Mouse (Mus musculus): Measurements from ENCODE around the gene Krtap31-2. TPM values are rescaled to one million over a fixed set of nuclear protein-coding genes. Genes with fewer than 3 reads are reported as not detected.

Gene Krtap31-2
- not detected in 2 replicates for polyA plus RNA-seq (2015; fragmentation: Nextera tagmentation; extraction: Ambion mirVana)

DNA sequence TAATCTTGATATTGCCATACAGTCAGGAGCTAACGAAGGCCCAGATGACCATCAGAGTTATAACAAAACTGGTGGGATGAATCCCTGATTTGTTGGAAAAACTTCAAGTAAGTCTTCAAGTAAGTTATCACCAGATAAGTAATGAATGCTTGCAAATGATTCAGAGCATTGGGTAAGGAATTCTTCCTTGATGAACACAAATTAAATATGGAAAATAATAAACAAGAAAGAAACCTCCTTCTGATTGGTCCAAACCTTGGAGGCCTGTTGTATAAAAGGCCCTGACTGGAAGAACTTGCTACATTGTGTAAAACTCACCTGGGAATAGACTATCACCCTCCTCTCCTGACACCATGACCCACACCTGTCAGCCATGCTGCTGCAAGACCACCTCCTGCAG, at the start of gene Krtap31-2:
Gene Krtap31-2 (plus strand): TSS at position 301 of the 400 bp plus-strand sequence.
- WGBS, result 73% methylated on average over 1 of the region's 1 CpGs
- H3K27me3 ChIP-seq (replicated peaks), result no peaks in the 10 kb centered on the region; the same call in 1 of the 2 replicates
- no peaks in the 10 kb centered on the region for H3K36me3 ChIP-seq
- no peaks in the 10 kb centered on the region for H3K9me3 ChIP-seq
- no peak within 1 kb of the TSS for H3K4me3 ChIP-seq
- no peaks in the 10 kb centered on the region for H3K4me1 ChIP-seq
- H3K4me2 ChIP-seq, result no peak within 1 kb of the TSS
- no peak within 1 kb of the TSS for H3K27ac ChIP-seq (replicated peaks)
- ATAC-seq (ENCODE audit: extremely low read depth, insufficient number of reproducible peaks, low FRiP score, low TSS enrichment), result no peak
- no peak within 1 kb of the TSS for H3K9ac ChIP-seq

DNA sequence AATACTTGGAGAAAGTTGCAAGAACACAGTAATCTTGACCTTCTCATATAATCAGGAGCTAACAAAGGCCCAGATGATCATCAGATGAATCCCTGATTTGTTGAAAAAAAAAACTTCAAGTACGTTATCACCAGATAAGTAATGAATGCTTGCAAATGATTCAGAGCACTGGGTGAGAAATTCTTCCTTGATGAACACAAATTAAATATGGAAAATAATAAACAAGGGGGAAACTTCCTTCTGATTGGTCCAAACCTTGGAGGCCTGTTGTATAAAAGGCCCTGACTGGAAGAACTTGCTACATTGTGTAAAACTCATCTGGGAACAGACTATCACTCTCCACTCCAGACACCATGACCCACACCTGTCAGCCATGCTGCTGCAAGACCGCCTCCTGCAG, 28.5 kb upstream of the Krtap31-2 start, which contains the start of gene Krtap31-1:
Gene Krtap31-1 (plus strand): TSS at position 301 of the 400 bp plus-strand sequence.
- no peak within 1 kb of the TSS for H3K4me2 ChIP-seq
- H3K36me3 ChIP-seq, result no peaks in the 10 kb centered on the region
- no peak within 1 kb of the TSS for H3K4me3 ChIP-seq
- no peaks in the 10 kb centered on the region for H3K27me3 ChIP-seq (replicated peaks)
- no peak within 1 kb of the TSS for H3K9ac ChIP-seq
- ATAC-seq (ENCODE audit: extremely low read depth, insufficient number of reproducible peaks, low FRiP score, low TSS enrichment), result no peak
- WGBS, result 77% methylated on average over 2 of the region's 2 CpGs
- no peaks in the 10 kb centered on the region for H3K9me3 ChIP-seq
- H3K27ac ChIP-seq (replicated peaks), result no peak within 1 kb of the TSS
- no peaks in the 10 kb centered on the region for H3K4me1 ChIP-seq

DNA sequence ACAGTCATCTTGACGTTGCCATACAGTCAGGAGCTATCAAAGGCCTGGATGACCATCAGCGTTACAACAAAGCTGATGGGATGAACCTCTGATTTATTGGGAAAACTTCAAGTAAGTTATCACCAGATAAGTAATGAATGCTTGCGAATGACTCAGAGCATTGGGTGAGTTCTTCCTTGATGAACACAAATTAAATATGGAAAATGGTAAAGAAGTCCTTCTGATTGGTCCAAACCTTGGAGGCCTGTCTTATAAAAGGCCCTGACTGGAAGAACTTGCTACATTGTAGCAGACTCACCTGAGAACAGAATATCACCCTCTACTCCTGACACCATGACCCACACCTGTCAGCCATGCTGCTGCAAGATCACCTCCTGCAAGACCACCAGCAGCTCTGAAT, 21.6 kb upstream of the Krtap31-2 start, which contains the start of gene Gm11565:
Gene Gm11565 (plus strand): TSS at position 301 of the 400 bp plus-strand sequence.
- Histone ChIP-seq H3K36me3 (no peaks in the 10 kb centered on the region), H3K4me2 (no peak within 1 kb of the TSS), H3K4me3 (no peak within 1 kb of the TSS), H3K27me3 (replicated peaks) (no peaks in the 10 kb centered on the region), H3K4me1 (no peaks in the 10 kb centered on the region), H3K9me3 (no peaks in the 10 kb centered on the region; the same call in none of the 2 replicates), H3K9ac (no peak within 1 kb of the TSS), H3K27ac (replicated peaks) (no peak within 1 kb of the TSS)
- ATAC-seq (ENCODE audit: extremely low read depth, insufficient number of reproducible peaks, low FRiP score, low TSS enrichment), result no peak
- WGBS, result 78% methylated on average over 3 of the region's 3 CpGs

DNA sequence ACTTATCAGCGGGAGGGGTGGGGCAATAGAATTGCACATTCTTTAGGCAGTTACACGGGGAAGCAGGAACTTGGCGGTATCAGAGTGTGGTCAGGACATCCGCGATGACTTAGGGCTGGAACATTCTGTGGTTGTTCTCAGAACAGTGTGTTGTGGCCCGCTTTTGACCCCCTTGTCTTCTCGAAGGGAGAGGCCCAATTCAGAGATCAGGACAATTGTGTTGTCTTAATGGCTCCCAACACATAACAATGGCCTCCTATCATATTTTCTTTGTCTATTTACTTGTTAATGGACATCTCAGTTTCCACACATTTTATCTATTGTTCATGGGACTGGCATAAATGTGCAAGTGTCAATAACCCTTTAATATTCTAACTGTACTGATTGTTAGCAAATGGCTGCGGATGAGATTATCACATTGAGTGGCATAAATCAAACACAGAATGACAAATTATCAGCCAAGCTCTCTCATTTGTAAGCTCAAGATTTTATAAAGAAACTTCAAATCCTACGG, 1.7 kb downstream of the Krtap31-2 start:
- H3K36me3 ChIP-seq, result no peaks in the 10 kb centered on the region
- no peaks in the 10 kb centered on the region for H3K9me3 ChIP-seq
- no peak overlapping the region for H3K9ac ChIP-seq
- H3K4me2 ChIP-seq, result no peak overlapping the region
- WGBS, result 71% methylated on average over 9 of the region's 9 CpGs
- H3K4me3 ChIP-seq, result no peak overlapping the region
- no peaks in the 10 kb centered on the region; the same call in 1 of the 2 replicates for H3K27me3 ChIP-seq (replicated peaks)
- no peaks in the 10 kb centered on the region for H3K4me1 ChIP-seq
- ATAC-seq (ENCODE audit: extremely low read depth, insufficient number of reproducible peaks, low FRiP score, low TSS enrichment), result no peak
- no peak overlapping the region for H3K27ac ChIP-seq (replicated peaks)

DNA sequence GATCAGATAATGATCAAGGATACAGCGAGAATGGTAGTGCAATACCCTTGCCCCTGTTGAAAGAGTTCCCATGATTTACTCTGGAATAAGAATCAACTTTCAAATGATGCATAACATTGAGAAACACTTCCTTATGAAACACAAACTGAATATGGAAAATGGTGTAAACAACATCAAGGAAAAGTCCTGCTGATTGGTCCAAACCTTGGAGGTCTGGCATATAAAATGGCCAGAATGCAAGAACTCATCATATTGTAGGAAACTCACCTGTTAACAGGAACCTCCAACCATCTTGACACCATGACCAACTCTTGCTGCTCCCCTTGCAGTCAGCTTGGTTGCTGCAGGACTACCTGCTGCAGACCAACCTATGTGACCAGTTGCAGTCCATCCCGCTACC, 12.1 kb downstream of the Krtap31-2 start, which contains the start of gene Krtap9-5:
Gene Krtap9-5 (plus strand): TSS at position 301 of the 400 bp plus-strand sequence.
- Histone ChIP-seq H3K4me3 (no peak within 1 kb of the TSS), H3K27ac (replicated peaks) (no peak within 1 kb of the TSS), H3K4me2 (no peak within 1 kb of the TSS), H3K36me3 (no peaks in the 10 kb centered on the region), H3K9ac (no peak within 1 kb of the TSS), H3K4me1 (no peaks in the 10 kb centered on the region), H3K27me3 (replicated peaks) (no peaks in the 10 kb centered on the region), H3K9me3 (0 out of 2 replicates have a peak, but pooled peaks cover 7% of the 10 kb centered on the region)
- 77% methylated on average over 2 of the region's 2 CpGs for WGBS
- ATAC-seq (ENCODE audit: extremely low read depth, insufficient number of reproducible peaks, low FRiP score, low TSS enrichment), result no peak

DNA sequence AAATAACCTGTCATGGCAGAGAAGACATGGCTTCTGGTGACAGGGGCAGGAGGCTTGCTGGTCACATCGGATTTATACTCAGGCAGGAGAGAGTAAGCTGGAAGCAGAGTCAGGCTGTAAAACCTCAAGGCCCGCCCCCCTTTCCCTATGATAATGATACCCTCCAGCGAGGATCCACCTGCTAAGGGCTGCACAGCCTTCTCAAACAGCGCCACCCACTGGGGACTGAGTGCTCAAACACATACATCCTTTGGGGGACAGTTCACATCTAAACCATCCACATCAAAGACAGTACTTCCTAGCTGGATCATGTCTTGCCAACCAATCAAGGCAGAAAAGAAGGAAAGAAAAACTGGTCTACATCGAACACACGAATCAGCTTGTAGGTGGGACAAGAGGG, 28.1 kb downstream of the Krtap31-2 start:
- Histone ChIP-seq H3K9me3 (no peaks in the 10 kb centered on the region), H3K4me3 (no peak overlapping the region), H3K27ac (replicated peaks) (no peak overlapping the region), H3K36me3 (no peaks in the 10 kb centered on the region), H3K4me2 (no peak overlapping the region), H3K9ac (no peak overlapping the region), H3K27me3 (replicated peaks) (no peaks in the 10 kb centered on the region), H3K4me1 (no peaks in the 10 kb centered on the region)
- WGBS, result 51% methylated on average over 6 of the region's 6 CpGs
- ATAC-seq (ENCODE audit: extremely low read depth, insufficient number of reproducible peaks, low FRiP score, low TSS enrichment), result no peak

DNA sequence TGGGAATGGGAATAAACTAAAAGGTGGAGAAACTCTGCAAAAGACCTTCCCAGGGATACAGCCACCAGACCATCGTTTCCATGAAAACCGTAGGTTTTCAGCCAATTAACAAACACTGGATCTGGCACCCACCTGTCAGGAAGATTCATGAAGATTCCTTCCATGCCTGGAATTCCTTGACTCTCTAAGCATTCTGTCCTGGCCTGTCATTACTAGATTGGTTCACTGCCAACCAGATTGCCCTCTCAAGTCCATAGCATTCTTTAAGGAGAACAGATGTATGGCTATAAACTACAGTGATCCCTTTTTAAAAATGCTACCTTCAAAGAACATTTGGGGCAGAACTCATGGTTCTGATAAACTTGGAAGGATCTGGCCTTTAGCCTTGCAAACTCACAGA, 29.9 kb downstream of the Krtap31-2 start:
- no peak for ATAC-seq (ENCODE audit: extremely low read depth, insufficient number of reproducible peaks, low FRiP score, low TSS enrichment)
- Histone ChIP-seq H3K27ac (replicated peaks) (no peak overlapping the region), H3K9me3 (no peaks in the 10 kb centered on the region), H3K27me3 (replicated peaks) (no peaks in the 10 kb centered on the region), H3K9ac (no peak overlapping the region), H3K36me3 (no peaks in the 10 kb centered on the region), H3K4me3 (no peak overlapping the region), H3K4me2 (no peak overlapping the region), H3K4me1 (no peaks in the 10 kb centered on the region)
- 42% methylated on average over 2 of the region's 2 CpGs for WGBS

DNA sequence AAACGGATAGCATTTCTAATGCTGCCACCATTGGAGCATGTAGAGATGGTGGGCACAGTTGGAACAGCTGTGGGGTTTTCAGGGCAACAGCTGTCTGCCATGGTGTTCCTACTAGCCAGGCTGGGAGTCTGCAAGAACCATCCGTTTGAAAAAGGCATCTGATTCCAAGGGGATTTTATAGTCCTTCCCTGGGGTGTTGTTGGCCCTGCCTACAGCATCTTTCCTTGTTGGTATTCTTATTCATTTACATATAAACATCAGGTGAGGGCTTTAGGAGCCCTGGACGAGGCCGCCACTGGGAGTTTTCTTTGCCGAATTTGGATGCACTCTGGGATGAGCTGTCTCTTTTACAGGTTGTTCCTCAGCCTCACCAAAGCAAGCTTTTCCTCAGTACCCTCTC, 42.9 kb downstream of the Krtap31-2 start, which contains the start of gene Krtap29-1:
Gene Krtap29-1 (minus strand): TSS at position 101 of the 400 bp plus-strand sequence.
- no peak within 1 kb of the TSS for H3K4me3 ChIP-seq
- ATAC-seq (ENCODE audit: extremely low read depth, insufficient number of reproducible peaks, low FRiP score, low TSS enrichment), result no peak
- no peak within 1 kb of the TSS for H3K27ac ChIP-seq (replicated peaks)
- 64% methylated on average over 5 of the region's 5 CpGs for WGBS
- no peak within 1 kb of the TSS for H3K4me2 ChIP-seq
- H3K9ac ChIP-seq, result no peak within 1 kb of the TSS
- H3K27me3 ChIP-seq (replicated peaks), result peaks cover 10% of the 10 kb centered on the region; the same call in 1 of the 2 replicates
- H3K4me1 ChIP-seq, result no peaks in the 10 kb centered on the region
- H3K36me3 ChIP-seq, result no peaks in the 10 kb centered on the region
- H3K9me3 ChIP-seq, result no peaks in the 10 kb centered on the region

DNA sequence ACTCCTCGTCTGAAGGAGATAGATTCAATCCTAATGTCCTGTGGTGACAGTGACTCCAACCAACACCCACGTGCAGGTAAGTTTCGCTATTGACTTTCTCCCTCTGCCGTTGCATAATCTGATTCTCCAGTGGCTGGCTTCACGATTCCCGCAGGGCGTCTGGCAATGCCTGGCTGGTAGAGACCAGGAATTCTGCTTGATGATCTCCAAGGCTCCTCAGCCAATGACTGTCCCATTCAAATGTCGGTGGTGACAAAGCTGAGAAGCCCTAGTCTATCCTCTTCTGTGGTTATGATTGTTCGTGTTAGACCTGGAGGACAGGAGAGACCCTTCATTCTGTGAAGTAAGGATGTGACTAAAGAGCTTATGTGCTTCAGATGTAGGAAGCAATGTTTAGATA, 46.6 kb downstream of the Krtap31-2 start:
- Histone ChIP-seq H3K4me1 (no peaks in the 10 kb centered on the region), H3K4me2 (no peak overlapping the region), H3K36me3 (no peaks in the 10 kb centered on the region), H3K27me3 (replicated peaks) (peaks cover 35% of the 10 kb centered on the region), H3K27ac (replicated peaks) (no peak overlapping the region), H3K9ac (no peak overlapping the region), H3K9me3 (no peaks in the 10 kb centered on the region), H3K4me3 (no peak overlapping the region)
- no peak for ATAC-seq (ENCODE audit: extremely low read depth, insufficient number of reproducible peaks, low FRiP score, low TSS enrichment)
- 71% methylated on average over 9 of the region's 9 CpGs for WGBS

DNA sequence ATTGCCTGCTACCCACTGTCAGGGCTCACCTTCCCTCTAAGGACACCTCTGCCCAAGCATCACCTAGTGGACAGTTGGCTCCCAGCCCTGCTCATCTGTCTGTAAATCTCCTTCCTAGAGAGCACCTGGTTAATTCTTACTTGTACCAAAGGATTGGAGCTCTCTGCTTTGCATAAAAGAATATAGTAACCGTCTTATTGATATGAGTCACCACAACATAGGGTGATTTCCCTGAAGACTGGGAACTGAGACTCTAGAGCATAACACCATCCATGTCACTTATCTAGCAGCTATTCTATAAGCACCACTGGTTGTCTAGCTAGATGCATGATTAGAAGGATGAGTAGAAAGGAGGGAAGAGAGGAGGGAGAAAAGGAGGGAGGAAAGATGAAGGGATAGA, 47.4 kb downstream of the Krtap31-2 start:
- no peaks in the 10 kb centered on the region for H3K4me1 ChIP-seq
- H3K27me3 ChIP-seq (replicated peaks), result peaks cover 35% of the 10 kb centered on the region
- no peak overlapping the region for H3K4me2 ChIP-seq
- H3K9me3 ChIP-seq, result no peaks in the 10 kb centered on the region
- H3K36me3 ChIP-seq, result no peaks in the 10 kb centered on the region
- H3K4me3 ChIP-seq, result no peak overlapping the region
- no peak overlapping the region for H3K9ac ChIP-seq
- no peak overlapping the region for H3K27ac ChIP-seq (replicated peaks)
- 84% methylated on average over 1 of the region's 1 CpGs for WGBS
- ATAC-seq (ENCODE audit: extremely low read depth, insufficient number of reproducible peaks, low FRiP score, low TSS enrichment), result no peak

DNA sequence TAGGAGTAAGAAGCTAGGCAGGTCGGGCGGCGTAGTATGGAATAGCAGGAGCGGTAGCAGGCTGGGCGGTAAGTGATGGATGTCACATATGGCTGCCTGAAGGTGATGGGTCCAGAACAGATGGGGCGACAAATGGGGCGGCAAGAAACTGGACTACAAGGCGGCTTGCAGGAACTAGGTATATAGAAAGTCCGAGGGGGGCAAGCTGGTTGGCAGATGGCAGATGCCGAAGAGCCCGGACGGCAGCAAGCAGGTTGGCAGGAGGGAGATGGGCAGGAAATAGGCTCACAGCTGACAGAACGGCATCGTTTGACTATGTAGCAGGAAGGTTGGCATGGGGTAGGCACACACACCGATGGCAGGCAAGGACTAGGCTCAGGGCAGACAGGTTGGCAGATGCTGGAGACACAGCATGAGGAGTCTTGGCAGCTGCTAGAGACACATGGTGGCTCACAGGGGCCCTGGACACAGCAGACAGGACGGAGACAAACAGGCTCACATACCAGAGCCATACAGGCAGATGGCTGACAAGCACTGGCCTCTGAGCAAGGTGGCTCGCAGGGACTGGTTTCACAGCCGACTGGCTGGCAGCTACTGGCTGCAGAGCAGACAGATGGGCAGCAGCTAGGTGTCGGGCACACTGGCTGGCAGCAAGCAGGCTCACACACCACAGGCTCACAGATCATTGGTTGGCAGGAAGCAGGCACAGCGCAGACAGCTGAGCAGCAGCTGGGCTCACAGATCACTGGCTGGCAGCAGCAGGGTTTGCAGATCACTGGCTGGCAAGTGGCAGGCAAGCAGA, 49.4 kb downstream of the Krtap31-2 start:
- Histone ChIP-seq H3K27me3 (replicated peaks) (peaks cover 35% of the 10 kb centered on the region), H3K4me2 (no peak overlapping the region), H3K4me3 (no peak overlapping the region), H3K9me3 (no peaks in the 10 kb centered on the region), H3K9ac (no peak overlapping the region), H3K36me3 (no peaks in the 10 kb centered on the region), H3K4me1 (no peaks in the 10 kb centered on the region), H3K27ac (replicated peaks) (no peak overlapping the region)
- ATAC-seq (ENCODE audit: extremely low read depth, insufficient number of reproducible peaks, low FRiP score, low TSS enrichment), result no peak
- 69% methylated on average over 20 of the region's 20 CpGs for WGBS
